Mouse (Mus musculus) lung, postnatal 0 days (tissue): ENCODE measurements around the gene Kcnc1.

Experiments
- CTCF ChIP-seq: IDR thresholded peaks from 2 replicates; pipeline ENCODE4 v1.5.1; 2016; ENCODE audit warnings: antibody characterized with exemption, mild to moderate bottlenecking
- EP300 ChIP-seq: IDR thresholded peaks from 2 replicates; pipeline ENCODE4 v1.6.1; 2016; ENCODE audit warnings: antibody characterized with exemption, mild to moderate bottlenecking, control low read depth

GRCm38 (mm10) chr7:46415818-46416425 is 19.6 kb downstream of the Kcnc1 start:
- TF ChIP-seq CTCF (no peak), EP300 (no peak)
